Mouse (Mus musculus): ENCODE data around the gene Uaca.

GRCm38 (mm10) chr9:60801746-60802145, 7.4 kb downstream of the Uaca start:
- no peak for TF ChIP-seq CTCF (IDR thresholded peaks at IDR 0.05; ENCODE audit: control insufficient read depth, insufficient read depth, insufficient read length)
- no peak for TF ChIP-seq FOSL1 (IDR thresholded peaks at IDR 0.05; ENCODE audit: insufficient read depth, low read length, poor library complexity, severe bottlenecking)
- no peak for TF ChIP-seq CEBPB (IDR thresholded peaks at IDR 0.05; ENCODE audit: low read depth)
- TF ChIP-seq MYOD1 (IDR thresholded peaks at IDR 0.05; ENCODE audit: control insufficient read depth, insufficient read length, low read depth) = no peak
- TF ChIP-seq USF1 (IDR thresholded peaks at IDR 0.05; ENCODE audit: low read depth) = no peak
- TF ChIP-seq MAX (IDR thresholded peaks at IDR 0.05) = no peak

All from C2C12 (cell line).